Mouse (Mus musculus) adrenal gland, adult 8-10 months (tissue): ENCODE data around the gene Art3. TPM values are rescaled to one million over a fixed set of nuclear protein-coding genes. Genes with fewer than 3 reads are reported as not detected.

ENCODE experiments used
- DNase-seq: peaks from one replicate; pipeline ENCODE4 v3.0.0; 2022
- total RNA-seq, 4 experiments: library from RNA; stranded (reverse); gene quantifications; 2 replicates each; pipeline ENCODE4 v1.2.4; 2022

Art3 gene
- 10 to 100 TPM; 38.9 to 87.1 (median 64.7) TPM for total RNA-seq

DNA sequence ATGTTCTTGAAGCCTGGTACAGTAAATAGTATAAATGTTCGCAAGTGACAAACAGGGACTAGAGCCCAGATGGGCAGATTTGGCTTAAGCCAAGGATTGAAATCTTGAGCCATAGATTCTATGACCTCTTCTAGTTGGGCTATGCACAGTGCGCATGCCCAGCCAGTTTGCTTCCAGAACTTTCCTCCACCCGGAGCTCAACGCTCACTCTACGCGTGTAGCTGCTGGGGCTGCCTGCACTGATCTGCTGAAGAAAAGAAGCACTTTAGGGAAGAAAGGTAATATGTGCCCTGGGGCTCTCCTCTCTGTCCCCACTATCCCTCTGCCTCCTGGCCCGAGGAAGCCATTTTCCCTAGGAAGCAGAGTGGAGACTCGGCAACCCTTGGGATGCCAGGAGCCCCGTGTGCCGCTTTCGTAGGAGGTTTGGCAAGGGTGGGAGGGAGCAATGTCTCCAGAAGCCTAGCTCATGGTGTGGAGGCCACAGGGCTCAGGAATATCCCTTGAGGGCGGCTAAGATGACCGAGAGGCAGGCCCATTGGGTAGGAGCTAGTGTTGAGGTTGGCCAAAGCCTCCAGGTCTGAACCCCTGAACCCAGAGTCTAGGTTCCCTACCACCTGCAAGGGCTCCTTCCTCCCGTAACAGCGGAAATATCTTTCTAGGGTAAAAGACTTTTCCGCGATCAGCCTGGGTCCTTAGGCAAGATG lies at the start of gene Art3:
TSS of gene Art3 (plus strand) at position 193 of the 704 bp plus-strand sequence.
- DNase-seq = no peak

DNA sequence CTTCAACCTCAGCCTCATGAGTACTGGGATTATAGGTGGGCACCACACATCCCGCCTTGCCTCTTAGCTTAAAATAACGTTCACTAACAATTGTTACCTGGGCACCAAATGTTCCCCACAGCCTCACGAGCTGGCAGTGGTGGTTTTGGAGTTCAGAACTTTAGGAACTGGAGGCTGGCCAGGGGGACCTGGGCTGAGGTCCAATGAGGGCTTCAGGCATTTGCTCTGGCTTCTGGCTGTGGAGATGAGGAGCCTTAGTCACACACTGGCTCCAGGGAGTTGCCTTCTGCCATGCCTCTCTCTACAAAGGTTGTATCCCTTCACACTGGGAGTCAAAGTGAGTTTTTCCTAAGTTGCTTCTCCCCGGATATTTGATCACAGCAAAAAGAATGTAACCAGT lies 49.1 kb upstream of the Art3 start:
- no peak for DNase-seq

DNA sequence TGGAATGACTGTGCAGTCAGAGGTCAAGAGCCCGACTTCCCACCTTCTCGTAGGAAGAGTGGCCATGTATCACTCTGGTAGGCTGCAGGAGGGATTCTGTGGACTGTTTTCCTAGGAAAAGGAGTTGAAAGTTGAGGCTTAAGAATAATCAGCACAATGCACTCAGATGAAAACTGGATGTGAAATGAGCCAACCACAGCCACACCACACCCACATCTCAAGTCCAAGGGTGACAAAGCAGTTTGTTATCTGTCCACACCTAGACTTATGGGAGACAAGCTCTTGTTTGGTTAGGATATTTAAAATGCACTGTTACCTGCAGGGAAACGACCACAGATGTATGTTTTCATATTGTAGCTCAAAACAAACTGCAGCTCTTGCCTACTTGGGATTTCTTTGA lies 48.5 kb upstream of the Art3 start:
- DNase-seq = no peak

DNA sequence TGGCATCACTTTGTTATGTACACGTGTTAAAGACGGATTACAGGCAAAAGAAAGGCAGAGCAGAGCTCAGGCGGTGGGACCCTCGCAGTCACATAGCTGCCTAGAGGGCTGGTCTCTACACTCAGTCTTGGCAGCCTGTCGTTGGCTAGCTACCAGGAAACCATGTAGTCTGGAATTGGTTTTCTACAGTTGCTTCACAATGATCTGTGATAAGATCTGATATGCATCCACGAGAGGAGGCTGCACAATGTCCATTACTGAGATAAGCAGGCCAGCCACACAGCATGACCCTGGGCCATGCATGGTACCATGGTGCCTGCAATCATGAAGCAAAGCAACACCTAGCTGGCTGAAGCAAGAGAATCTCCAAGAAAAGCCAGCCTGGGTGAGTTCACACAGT lies 43.8 kb upstream of the Art3 start:
- no peak for DNase-seq

DNA sequence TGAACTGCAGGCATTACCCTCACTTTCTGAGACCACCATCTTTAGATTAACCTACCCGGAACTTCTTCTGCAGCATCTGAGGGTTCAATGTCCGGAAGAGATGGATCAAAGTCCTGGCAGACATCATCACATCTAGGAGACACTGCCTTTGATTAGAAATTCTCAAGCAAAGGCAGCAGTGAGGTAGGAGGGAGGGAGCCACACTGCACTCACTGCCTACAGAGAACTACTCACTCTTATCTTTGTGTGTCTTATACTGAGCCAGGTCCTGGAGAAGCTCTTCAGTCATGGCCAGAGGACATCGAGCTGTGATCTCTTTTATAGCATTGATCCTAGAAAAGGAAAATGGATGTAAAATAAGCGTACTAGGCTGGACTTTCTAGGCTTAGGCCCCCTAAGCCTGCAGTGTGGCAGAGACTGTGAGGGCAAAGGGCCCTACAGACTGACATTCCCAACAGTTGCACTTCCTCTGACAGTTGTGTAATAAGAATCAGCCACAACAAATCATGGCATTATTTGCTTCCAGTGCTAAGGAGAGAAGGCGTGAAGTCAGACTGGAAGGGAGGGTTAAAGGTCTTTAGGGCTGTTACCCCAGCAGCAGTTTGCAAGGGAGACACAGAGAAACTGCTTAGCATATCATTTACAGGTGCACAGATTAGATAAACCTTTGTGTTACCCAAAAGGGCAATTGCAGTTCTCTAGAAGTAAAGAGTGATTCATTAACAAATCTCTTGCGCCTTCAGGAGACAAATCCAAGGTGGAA lies 39.8 kb upstream of the Art3 start:
- DNase-seq = no peak

DNA sequence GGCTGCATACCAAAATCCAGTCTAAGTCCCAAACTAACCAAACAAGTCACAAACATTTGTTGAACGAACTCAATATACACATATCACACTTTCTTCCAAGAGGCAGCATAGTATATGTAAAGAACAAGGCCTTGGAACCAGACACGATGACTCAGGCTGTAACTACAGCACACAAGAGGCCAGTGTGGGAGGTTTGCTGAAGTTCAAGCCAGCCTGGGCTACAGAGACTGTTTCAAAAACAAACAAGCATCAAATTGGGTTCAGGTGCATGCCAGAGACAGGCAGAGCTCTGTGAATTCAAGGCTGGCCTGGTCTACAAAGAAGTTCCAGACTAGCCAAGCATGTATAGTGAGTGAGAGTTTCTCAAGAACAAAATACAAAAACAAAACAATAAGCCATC lies 37.1 kb upstream of the Art3 start:
- DNase-seq = no peak

DNA sequence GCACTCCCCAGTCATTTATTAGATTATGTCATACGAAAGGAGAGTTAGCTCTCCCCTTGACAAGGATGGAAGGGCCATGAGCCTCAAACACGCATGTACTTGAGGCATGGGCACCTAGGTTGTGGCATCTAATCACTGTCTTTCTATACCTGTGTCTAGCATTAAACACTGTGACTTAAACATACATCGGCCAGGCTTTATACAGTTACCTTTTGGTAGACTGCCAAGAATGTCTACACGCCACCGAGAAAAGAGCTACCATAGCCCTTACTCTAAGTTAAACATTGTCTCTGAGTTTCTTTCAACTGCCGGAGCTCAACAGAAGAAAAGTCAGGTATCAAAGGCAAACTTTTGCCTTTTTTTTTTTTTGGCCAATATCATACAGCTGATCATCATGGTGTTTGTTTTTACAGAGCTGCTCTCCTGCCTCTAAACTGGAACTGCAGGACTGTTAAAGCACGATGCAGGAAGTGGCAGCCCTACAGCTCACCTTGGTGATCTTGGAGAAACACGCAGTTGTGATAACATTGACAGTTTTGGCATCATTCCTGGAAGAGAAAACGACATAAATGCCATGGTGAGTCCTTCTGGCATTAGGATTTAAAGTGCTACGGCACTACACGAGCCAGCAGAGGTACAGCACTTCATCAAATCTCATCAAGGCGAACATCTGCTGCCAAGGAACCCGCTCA lies 29.3 kb upstream of the Art3 start:
- no peak for DNase-seq

DNA sequence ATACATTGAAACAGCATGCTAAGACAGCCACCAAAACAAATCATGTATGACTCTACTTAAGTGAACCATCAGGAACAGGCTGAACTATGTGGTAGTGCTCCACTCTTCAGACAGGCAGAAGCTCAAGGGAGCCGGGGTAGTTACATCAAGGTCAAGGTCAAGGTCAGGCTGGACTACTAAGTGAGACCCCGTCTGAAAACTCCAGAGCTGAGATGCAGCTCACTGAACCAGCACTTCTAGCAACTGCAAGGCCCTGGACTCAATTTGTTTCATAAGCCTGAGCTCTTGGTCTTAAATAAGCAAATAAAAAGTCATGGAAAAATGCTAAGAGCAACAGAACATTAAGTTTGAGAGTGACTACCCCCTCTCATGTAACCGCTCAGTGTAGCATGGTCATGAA lies 27.3 kb upstream of the Art3 start:
- DNase-seq = no peak

DNA sequence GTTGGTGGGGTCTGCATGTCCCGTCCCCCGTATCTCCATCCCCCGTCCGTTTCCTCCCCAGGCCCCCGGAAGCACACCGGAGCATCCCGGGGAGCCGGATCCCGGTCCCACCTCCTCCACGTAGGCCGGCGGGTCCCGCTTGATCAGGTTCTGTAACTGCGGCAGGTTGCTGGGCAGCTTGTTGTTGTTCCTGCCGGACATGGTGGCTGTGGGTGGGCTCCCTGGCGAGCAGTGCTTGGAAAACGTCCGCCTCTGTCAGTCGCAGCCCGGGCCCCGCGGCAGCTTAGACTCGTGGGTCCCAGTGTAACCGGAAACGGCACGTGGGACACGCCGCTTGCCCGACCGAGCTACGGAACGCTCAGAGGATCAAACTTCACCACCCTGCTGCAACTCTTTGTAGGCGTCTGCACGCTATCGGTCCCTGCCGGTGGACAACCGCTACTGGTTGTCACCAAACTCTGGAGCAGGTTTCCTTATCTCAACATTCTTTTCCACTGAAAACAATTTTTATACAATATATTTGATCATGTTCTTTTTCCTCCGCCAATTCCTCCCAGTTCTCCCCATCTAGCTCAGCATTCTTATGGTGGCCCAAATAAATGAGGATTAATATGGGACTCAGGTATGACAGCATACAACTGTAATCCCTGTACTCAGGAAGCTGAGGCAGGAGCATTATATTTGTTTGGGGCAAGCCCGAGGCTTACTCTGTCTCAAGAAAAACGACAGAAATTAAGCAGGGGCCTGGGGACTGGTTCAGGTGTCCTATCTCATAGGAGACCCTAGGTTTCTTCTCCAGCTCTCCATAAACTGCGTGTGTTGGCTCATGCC lies 21.7 kb upstream of the Art3 start, which contains the start of gene Sdad1:
TSS of gene Sdad1 (minus strand) at position 799 of the 831 bp plus-strand sequence.
- peak; percentile 90 for DNase-seq

DNA sequence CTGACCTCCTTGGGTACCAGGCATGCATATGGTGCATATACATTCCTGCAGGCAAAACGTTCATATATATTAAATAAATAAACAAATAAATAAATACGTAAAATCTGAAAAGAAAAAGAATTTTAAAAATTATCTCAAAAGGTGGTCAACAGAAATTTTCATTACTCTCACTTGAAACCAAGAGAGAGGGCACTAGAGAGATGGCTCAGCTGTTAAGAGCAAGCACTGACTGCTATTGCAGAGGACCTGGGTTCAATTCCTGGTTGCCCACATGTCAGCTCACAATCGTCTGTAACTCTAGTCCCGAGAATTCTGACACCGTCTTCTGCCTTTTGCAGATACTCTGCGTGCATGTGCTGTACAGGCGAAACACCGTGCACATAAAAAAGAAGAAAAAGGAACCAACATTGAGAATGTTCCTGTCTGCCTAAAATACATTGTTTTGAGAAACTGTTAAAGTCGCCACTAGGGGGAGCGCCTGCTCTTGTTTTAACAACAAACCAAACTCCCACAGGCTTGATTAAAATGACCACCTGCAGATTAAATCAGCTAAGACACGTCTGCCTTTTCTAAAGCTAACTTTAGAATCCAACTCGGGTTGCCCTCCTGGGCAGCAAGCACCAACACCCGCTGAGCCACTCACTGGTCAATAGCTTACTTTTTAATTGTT lies 19.4 kb upstream of the Art3 start:
- DNase-seq = peak; percentile 75

DNA sequence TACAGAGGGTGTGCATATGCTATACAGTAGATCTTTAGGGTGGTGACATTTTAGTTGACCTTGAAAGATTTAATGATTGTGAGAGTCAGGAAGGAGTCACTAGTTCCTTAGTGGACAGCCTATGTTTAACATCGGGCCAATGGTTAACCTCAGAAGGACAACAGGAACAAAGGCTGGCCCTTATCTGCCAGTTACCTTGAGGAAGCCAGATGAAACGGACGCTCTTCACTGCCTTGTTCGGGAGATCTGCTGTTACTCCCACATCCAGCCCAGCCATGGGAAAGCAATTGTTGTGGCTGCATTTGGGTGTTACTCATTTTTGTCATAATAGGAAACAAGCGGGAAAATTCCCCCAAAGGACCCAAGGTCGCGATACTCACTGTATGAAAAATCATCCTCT lies 17.9 kb upstream of the Art3 start:
- DNase-seq = no peak

DNA sequence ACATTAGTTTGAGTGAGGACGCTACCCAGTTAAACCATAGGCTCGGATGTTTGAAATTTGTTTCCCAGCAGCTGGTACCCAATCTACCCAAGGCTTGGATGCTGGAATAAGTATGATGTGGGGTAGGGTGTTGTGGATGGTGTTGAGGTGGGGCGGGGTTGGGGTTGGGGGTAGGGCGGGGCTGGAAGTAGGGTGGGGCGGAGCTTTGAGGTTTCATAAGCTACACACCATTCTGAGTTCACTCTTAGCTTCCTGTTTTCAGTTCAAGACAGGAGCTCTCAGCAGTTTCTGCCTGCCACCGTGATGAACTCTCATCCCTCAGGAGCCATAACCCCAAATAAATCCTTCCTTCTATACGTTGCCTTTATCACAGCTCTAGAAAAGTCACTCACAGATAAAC lies 13.5 kb upstream of the Art3 start:
- no peak for DNase-seq

DNA sequence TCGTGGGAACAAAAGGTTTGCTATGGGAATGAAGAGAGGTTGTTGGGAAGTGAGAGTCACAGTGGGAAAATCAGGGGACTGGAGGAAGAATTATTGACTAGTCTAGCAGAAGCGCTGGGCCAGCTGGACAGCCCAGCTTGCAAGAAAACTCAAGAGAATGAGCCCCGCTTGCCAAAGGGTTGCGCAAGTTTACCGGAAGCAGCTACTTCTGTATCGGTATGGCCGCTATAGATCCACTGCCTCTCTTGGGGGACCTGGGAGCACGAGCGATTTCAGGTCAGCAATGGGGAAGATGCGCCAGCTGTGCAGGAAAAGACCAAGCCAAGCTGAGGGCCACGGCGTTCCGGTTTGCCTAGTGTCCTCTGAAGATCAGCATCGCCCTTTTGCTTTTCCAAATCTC lies 13.0 kb upstream of the Art3 start:
- no peak for DNase-seq

DNA sequence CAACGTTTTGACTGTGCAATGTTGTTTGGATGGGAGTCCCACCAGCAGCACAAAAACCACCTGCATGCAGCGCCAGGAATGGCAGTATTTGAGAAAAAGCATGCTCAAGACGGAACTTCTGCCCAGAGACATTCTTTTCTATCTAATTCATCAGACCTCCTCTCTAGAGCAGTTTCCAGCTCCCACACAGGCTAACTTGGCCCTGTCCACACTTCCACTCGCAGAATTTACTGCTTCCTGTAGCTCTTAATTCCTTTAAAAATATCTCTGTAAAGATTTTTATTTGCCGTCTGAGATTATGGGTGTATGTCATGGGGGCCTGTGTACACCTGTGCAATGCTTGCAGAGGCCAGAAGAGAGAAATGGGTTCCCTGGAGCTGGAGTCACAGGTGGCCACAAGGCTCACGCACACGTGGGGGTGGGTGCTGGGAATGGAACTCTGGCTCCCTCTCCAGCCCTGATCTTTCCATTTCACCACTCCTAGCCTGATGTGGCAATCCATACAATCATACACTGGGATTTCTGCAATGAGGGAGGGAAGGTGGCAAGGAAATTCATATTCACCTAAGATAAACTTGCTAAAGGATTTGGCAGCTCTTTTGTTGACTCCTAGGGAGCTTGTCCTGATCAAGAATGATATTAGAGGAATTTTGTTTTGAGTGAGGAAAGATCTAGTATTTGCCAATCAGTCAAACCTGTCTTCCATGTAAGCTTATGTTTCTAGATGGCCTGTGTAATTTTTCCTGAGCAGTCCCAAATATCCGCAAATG lies 9.8 kb upstream of the Art3 start:
- DNase-seq = no peak

DNA sequence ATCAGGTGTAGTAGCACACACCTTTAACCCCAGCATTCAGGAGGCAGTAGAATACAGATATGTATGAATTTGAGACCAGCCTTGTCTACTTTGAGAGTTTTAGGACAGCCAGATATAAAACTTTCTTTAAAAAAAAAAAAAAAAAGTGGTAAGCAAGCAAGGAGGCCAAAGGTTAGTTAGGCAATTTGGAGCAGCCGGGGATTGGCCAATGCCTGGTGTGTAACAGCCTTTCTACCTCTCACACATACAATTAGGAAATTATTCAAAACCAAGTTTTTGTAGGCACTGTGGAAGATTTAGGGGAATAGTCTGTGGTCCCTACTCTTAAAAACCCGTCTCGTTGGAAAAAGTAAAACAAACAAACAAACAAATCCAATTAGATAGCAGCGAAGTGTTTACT lies 9.0 kb upstream of the Art3 start:
- no peak for DNase-seq

DNA sequence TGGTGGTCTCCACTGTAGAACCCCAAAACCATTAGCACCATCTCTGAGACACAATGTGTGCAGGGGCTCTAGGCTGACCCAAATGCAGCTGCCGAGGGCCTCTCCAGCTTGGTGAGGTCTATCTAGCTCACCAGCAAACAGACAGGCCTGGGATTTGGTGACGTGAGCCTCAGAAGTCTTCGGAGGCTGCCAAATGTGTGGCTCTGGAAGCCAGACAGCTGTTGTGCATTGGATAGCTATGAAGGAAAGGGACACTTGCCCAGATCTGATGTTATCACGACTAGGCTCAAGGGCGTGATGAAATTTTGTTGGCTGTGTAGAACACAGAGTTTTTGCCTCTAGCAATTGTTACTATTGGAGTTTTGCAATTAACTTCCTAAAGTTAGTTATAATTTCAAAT lies 8.4 kb upstream of the Art3 start:
- peak; percentile 54 for DNase-seq

DNA sequence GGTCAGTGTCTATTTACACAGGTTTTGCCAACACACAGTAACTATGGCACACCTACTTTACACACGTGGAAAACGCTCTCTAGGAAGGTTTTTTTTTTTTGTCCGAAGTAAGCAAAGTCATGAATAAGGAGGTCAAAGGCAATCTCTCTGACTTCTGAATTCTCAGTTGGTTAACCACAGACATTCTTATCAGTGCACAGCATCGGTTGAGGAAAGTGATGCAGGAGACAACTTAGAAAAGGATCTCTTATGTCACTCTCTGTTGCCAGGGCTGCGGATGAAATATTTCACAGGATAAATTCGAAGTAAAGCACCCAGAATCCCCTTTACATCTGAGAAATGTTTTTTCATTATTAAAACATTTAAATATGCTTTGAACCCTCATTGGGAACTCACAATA lies 4.3 kb upstream of the Art3 start:
- no peak for DNase-seq

DNA sequence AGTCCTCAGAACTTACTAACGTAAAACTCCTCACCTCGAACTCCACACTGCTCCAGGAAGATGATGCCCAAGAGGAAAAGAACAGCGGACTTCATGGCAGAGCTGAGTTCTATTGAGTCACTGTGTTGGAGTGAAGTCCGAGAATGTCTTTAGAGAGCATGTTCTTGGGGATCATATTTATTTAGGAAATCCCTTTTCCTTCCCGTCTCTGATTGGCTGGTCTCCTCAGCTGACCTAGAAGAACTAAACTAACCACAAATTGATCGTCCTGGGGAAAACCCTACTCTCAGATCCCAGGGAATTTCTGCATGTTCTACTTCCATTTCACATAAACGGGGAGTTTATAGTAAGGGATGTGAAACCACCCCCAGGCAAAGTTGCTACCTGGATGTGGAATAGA lies 3.7 kb upstream of the Art3 start, which contains the start of gene Cxcl9:
TSS of gene Cxcl9 (minus strand) at position 151 of the 400 bp plus-strand sequence.
- no peak for DNase-seq

DNA sequence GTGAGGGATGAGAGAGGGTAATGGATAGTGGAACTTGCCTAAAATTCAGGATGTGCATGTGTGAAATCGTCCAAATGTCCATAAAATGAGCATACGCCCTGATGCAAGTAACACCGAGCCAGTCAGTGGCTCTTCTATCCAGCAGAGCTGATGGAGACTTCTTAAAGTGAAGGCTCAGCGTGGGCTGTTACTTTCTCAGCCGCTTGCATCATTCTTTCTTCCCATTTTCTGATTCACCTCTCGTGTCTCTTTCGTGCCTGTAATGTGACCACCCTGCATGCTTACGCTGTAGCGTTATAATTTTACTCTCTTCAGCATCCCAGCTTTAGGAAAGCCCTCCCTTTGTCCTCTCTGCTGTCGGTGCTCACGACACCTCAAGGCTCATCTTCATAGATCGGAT lies 505 bp upstream of the Art3 start:
- no peak for DNase-seq

DNA sequence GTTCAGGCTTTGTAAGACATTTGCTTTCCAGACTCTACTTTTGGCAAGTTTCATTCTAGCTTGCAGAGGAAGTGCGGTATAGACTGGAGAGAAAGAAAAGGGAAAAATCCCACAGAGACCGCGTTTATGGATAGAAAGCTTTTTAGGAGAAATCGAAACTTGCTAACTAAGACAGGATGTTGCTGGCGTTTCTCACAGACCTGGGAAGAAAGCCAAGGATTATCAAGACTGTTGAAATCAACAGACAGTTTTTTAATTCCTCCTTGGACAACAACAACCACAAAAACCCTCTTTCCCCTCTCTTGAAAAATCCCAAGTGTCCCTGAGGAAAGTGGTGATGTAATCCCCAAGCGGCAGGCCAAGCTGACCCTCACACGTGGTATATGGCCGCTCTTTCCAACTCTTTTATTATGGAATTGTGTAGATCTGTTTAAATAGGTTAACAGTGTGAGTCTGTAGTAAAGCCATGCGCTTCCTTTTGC lies 773 bp downstream of the Art3 start:
- peak; percentile 48 for DNase-seq

DNA sequence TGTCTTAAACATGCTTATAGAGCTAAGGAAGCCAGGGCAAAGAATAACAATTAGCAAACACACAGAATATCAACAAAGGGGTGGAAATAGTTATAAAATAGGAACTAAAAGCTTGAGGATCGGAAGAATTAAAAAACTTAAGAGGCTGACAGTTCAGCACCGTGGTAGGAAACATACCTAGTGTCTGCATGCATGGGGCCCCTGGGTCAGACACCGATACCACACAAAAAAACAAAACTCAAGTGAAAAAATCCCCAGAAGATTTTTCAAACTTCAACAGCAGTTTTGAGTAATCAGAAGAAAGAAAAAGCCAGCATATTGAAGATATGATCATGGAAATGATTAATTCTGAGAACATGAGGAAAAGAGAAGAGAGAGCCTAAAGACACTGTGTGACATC lies 5.1 kb downstream of the Art3 start:
- no peak for DNase-seq
